Mouse (Mus musculus) c-Kit-negative CD71-positive TER-119-positive erythroid progenitor cells, embryonic 14.5 days (primary cell): Measurements from ENCODE around the gene Ikzf2.

ENCODE experiments used
- DNase-seq: peaks from one replicate; pipeline ENCODE4 v3.0.0-alpha.2; 2013; ENCODE audit warnings: low read depth, low spot score

Gene Ikzf2

GRCm38 (mm10) chr1:69667456-69667855 lies 19.6 kb downstream of the Ikzf2 start:
- DNase-seq: no peak

DNA sequence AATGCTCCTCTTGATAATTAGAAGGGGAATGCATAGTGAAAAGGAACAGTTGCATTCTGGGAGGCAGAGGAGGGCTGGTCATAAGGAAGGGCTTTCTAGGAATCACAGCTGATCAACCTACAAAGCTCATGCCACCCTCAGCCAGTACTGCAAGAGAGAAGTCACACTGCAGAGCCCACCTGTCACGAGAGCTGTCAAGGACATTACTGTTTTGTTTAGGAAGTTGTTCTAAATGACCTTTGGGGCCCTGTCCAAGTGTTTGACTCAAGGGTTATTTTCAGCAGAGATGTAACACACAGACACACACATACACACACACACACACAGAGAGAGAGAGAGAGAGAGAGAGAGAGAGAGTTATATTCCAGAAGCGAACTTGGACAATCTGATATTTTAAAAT lies 27.3 kb downstream of the Ikzf2 start:
- no peak for DNase-seq

DNA sequence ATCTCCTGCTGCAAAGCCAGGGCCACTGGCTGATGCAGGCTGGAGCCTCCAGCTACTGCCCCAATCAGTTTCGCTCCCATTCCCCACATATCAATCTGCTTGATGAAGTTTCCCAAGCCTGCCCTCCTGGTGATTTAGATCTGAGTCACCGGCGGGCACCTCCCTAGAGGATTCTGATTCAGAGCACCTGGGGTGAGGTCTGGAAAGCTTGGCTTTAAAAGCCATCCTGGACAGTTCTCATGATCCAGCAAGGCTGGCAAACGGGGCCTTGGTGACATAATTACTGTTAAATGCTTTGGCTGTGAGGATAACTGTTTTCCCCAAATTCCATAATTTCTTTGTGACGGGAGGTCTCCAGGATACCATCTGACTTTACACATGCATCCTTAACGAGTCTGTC lies 29.0 kb downstream of the Ikzf2 start:
- no peak for DNase-seq

DNA sequence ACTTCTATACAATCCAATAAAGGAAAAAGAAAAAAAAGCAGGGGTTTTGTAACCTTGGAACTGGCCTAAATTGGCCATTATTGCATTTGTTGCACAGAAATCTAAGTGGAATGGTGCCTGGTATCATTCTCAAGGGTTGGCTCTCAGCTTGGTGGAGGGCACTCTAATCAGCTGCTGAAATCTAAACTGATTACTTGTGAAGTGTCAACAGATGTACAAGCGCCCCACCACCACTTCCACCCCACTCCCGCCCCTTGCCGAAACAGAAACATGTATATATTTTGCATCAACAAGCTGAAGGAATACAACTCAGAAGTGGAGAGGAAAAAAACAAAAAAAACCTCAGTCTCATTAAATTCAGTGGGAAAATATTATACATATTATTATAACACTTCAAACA lies 29.6 kb downstream of the Ikzf2 start:
- no peak for DNase-seq

DNA sequence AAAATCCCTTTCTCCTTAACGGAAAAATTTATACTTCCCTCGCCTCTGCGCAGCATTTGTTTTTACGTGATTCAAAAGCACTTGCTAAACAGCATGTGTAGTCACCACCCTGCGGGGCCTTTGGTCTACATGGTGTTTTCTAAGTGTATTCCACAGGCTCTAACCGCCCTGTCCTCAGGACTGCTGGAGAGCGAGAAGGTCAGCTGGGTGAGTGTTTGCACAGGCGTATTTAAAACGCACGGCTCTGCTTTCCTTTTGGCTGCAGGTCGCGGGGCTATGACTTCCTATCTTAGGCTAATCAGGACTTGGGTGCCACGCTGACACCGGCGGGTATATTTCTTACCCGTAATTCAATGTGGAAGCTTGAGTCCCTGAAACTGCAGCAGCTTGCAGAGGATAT lies 30.1 kb downstream of the Ikzf2 start:
- DNase-seq: no peak

DNA sequence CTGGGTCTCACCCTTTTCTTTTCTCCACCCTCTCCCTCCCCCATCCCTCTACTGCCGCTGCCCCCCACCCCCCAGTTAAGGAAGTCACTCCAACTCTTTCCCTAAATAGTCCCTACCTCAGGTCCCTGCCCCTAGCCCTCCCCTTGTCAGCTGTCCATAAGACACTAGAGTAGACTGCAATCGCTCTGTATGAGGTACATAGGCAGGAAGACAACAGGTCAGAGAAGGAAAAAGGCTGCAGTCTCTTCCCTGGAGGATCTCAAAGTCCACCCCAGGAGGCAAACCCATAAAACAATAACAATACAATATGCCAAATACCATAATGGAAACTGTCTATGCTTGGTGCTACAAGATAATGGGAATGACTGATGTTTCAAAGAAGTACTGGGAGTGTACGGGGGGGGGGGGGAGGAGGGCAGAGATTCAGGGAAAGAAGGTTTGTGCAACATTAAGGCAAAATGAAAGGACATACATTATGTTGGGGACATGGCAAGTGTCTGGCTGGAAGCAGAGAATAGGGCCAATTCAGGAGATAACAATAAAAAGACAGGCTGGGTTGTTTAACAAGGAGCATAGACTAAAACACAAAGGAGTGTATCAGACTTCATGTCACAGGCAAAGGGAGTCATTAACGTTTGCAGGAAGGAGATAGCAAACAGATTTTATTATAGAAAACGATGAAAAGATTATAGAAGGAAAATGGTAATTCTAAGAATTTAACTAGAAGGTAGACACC lies 30.8 kb downstream of the Ikzf2 start:
- no peak for DNase-seq

DNA sequence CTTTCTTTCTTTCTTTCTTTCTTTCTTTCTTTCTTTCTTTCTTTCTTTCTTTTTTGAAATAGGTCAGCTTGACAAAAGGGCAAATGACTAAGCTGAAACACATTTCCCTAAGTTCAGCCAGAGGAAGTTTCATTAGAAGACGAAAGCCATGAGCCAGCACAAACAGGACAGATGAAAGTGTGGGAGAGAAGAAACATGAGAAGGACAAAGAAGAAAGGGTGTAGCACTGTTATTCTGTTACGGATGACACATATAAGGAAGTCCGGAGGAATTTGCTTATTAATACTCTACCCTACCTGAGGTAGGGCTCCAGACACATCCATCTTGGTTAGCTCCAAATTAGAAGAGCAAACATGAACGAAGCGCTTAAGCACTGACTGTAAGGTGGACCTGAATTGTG lies 31.7 kb downstream of the Ikzf2 start:
- no peak for DNase-seq

- no peak for DNase-seq
These were observed 32.1 kb downstream of the Ikzf2 start for GRCm38 (mm10) chr1:69654955-69655354.

DNA sequence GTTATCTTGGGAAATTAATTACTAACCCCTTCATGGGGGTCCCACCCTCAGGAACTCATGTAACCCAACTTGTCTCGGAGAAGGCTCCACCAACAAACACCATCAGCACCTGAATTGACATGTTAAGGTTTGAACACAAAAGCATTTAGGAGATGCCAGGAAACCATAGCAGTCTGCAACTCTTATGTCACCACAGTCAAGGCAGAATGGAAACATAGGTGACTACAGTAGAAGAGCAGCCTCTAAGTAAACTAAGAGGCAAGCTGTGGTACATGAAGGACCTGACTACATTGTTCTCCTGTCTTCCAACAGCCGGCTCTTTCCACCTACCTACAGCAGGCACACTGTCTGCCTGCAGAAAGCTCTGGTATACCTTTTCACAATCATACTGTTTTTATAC lies 33.6 kb downstream of the Ikzf2 start:
- DNase-seq: no peak

- DNase-seq: no peak
These were observed 43.9 kb downstream of the Ikzf2 start for GRCm38 (mm10) chr1:69643138-69643537.

DNA sequence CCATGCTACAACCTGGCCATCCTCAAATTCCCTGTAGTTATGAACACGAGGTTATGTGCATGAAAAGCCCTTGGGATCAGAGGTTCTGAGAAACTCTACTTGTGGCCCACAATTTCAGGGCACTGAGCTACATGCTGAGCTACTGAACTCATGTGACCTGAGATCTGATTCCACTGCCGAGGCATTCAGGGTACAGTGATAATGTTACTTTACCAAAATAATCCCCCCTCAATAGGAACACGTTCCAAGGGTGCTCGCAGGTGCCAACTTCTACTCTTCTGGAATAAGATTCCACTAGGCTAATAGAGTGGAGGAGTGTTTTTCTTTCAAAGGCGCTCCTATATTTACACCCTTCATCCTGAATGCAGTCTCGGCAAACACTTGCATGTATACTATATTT lies 45.1 kb downstream of the Ikzf2 start:
- no peak for DNase-seq

- no peak for DNase-seq
These were observed 48.7 kb downstream of the Ikzf2 start for GRCm38 (mm10) chr1:69638321-69638720.

GRCm38 (mm10) chr1:69637907-69638306 lies 49.1 kb downstream of the Ikzf2 start:
- no peak for DNase-seq

DNA sequence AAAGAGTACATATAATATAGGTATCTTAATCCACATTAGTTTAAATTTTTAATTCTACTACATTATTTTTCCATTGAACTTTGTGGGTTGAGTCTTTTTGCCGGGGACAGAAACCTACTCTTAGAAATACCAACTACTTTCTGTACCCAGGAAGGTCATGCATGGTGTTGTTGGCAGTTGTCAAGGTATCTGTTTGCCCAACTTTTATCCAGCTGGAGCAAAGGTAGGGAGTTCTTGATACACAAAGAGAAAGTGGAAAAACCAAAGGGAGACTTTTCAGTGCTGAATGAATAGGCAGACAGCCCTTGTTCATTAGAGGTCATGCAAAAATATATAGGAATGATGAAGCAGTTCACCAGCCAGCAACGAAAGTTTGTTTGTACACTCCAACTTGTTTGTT lies 52.8 kb downstream of the Ikzf2 start:
- no peak for DNase-seq

GRCm38 (mm10) chr1:69630508-69630907 lies 56.5 kb downstream of the Ikzf2 start:
- no peak for DNase-seq

DNA sequence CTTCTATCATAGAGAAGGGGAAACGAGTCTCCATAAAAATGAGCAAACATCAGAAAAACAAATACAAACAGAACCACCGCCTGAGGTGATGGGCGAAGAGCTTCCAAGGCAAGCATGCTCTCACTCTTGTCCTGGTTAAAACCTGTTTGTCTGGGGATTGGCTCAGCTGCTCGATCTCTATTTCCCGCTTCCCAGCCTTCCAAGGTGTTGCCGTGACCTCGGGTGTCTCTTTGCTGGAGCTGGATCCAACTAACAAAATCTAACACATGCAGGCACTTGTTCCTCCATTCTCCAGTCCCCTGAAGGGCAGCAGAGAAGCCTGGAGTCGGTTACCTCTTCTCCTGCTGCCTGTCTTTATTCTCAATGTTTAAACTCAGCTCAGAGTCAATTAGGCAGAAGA lies 57.5 kb downstream of the Ikzf2 start:
- DNase-seq: no peak

DNA sequence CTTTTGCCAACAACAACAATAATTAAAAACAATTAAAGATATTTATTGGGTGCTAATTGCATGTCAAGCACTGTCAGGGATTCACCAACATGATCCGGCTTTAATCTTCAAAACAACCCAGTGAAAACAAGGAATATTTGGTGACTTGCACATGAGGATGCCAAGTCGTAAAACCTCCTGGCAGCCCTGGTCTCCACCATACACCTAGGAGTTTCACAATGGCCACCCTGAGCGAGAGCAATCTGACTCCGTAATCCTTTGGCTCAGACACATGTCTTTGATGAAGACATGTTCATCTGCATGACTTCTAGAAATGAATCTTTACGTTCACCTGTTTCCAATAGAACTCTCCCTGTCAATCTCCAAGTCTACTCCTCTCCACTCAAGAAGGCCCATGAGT lies 75.0 kb downstream of the Ikzf2 start:
- DNase-seq: no peak

DNA sequence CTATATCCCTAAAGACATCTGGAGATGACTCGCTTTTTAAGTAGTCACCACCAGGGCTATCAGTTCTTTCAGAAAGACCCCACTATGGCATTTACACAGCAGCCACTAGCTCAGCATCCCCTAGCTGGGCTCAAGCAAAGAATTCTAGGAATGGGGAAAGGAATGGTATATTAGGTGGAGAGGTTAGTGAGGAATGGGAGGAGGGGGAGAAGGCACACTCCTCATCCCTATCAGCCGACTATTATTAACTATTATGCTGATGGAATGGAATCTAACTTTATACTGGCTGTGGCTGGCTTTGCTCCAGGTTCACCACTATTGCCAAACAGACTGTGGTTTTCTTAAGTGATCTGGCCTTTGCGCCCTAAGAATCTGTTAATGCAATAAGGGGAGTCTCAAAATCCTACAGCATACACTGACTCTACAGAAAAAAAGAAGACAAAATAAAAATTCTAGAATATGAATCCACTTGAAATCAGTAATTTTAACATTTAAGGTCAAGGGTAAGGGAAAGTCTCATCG lies 75.8 kb downstream of the Ikzf2 start:
- no peak for DNase-seq

- no peak for DNase-seq
These were observed 76.3 kb downstream of the Ikzf2 start for GRCm38 (mm10) chr1:69610791-69611190.

DNA sequence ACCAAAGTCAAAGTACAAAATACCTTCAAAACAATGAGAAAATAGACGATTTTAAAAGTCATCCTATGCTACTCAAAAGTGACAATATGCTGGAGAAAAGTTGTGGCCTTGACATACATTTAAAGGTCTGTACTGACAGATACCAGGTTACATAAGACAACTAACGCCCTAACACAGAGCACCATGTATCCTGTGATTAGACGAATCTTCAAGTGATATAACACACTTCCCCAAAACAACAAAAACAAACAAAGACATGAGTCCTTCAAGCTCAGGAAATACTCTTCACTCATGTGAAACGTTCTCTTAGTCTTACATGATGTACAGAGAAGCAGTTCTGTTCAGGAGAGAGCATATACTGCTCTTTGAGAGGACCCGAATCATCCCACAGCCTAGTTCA lies 78.2 kb downstream of the Ikzf2 start:
- DNase-seq: no peak

DNA sequence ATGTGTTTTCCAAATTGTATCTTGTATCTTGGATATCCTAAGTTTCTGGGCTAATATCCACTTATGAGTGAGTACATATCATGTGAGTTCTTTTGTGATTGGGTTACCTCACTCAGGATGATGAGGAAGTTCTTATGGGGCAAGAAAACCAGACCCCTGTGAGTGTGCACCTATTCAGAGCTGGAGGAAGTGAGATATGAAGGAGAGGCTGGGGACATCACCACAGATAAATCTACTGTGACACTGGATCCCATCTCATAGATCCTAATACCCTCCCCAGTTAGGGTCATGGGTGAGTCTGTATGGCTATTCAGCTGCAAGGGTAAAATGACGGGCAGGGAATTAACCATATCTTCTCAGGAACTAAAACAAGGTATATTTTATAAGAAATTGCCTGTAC lies 80.2 kb downstream of the Ikzf2 start:
- no peak for DNase-seq

- no peak for DNase-seq
These were observed 82.8 kb downstream of the Ikzf2 start for GRCm38 (mm10) chr1:69604213-69604612.

DNA sequence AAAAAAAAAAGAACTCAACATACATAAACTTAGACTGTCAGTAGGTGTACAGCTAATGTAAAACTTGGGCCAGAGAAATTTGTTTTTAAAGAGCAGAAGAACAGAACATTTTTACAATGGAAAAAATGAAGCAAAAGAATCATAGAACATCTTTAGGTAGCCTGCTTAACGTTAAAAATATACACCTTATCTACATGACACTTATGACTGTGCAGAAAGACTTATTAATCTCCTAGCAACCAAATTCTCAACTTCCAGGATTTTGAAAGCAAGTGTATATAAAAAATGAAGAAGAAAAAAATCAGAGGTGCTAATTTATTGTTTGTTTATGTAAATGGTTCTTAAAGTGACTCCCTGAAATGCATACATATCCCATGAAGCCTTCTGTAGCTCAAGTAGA lies 86.1 kb downstream of the Ikzf2 start:
- DNase-seq: no peak
